Mouse (Mus musculus): ENCODE measurements around the gene Utp20.

GRCm38 (mm10) chr10:88716986-88717755 is 109.4 kb downstream of the Utp20 start:
- TF ChIP-seq CTCF (IDR thresholded peaks at IDR 0.05; ENCODE audit: insufficient read depth, low read length) = no peak
- no peak for TF ChIP-seq POLR2A (IDR thresholded peaks at IDR 0.05; ENCODE audit: borderline replicate concordance, extremely low read depth, low read depth, low read length)

Measured in lung, adult 2 months (tissue).